Mouse (Mus musculus) embryonic facial prominence, embryonic 14.5 days (tissue): ENCODE data around the gene Sh2b2. TPM values are rescaled to one million over a fixed set of nuclear protein-coding genes. Genes with fewer than 3 reads are reported as not detected.

Experiments
- ATAC-seq: fragments of 200-750 bp; cut with Nextera tagmentation; 2 replicates; pipeline ENCODE4 v1.8.0; 2017; ENCODE audit warnings: low read depth, moderate number of reproducible peaks, moderate TSS enrichment
- DNase-seq: peaks from one replicate; pipeline ENCODE4 v3.0.0-alpha.2; 2015; ENCODE audit warnings: low spot score
- H3K27ac ChIP-seq: fragments of 300-500 bp; sonication (generic); replicated peaks from 2 replicates; pipeline ENCODE4 v1.5.1; 2014; ENCODE audit warnings: low read depth, mild to moderate bottlenecking, low read length, moderate library complexity
- H3K27me3 ChIP-seq: fragments of 300-500 bp; sonication (generic); replicated peaks from 2 replicates; pipeline ENCODE4 v1.6.1; 2014; ENCODE audit warnings: low read length; ENCODE audit not compliant: control insufficient read depth, insufficient read depth
- H3K36me3 ChIP-seq: fragments of 300-500 bp; sonication (generic); 2 replicates; pipeline ENCODE4 v1.6.1; 2014; ENCODE audit warnings: low read length, mixed read lengths; ENCODE audit not compliant: control insufficient read depth, insufficient read depth
- H3K4me1 ChIP-seq: fragments of 300-500 bp; sonication (generic); 2 replicates; pipeline ENCODE4 v1.6.1; 2014; ENCODE audit warnings: antibody characterized with exemption, low read length; ENCODE audit not compliant: control insufficient read depth, insufficient read depth
- H3K4me2 ChIP-seq: fragments of 300-500 bp; sonication (generic); 2 replicates; pipeline ENCODE4 v1.6.1; 2014; ENCODE audit warnings: low read depth, mild to moderate bottlenecking, low read length, moderate library complexity, mixed read lengths
- H3K4me3 ChIP-seq: fragments of 300-500 bp; sonication (generic); 2 replicates; pipeline ENCODE4 v1.5.1; 2014; ENCODE audit warnings: low read depth, mild to moderate bottlenecking, low read length
- H3K9ac ChIP-seq: fragments of 300-500 bp; sonication (generic); 2 replicates; pipeline ENCODE4 v1.6.1; 2014; ENCODE audit warnings: low read depth, mild to moderate bottlenecking, low read length, moderate library complexity, mixed read lengths
- H3K9me3 ChIP-seq: fragments of 300-500 bp; sonication (generic); 2 replicates; pipeline ENCODE4 v1.6.1; 2016; ENCODE audit warnings: low read length; ENCODE audit not compliant: control insufficient read depth
- WGBS: fragments of 180-500 bp; shearing (Covaris S2); extraction: QIAGEN DNeasy Blood & Tissue Kit; methylation state at CpG from one replicate; pipeline ENCODE4 v1.1.7; 2014; 5-methylcytosine and 5-hydroxymethylcytosine counted together
- polyA plus RNA-seq: library from polyadenylated mRNA; unstranded; fragments of >200 nt; fragmentation: Nextera tagmentation; extraction: Ambion mirVana; gene quantifications from 2 replicates; pipeline ENCODE4 v1.2.1, GENCODE M21; 2014

The Sh2b2 gene
- polyA plus RNA-seq: 10.2 and 10.3 TPM in 2 replicates

- Histone ChIP-seq H3K9ac (peak within 1 kb of the TSS; percentile 76; the same call in 1 of the 2 replicates), H3K9me3 (no peaks in the 10 kb centered on the region), H3K4me3 (peak within 1 kb of the TSS; percentile 78), H3K36me3 (no peaks in the 10 kb centered on the region), H3K4me2 (peak within 1 kb of the TSS; percentile 81), H3K27ac (peak within 1 kb of the TSS; percentile 78), H3K4me1 (0 out of 2 replicates have a peak, but pooled peaks cover 6% of the 10 kb centered on the region), H3K27me3 (no peaks in the 10 kb centered on the region)
- DNase-seq: no peak
- ATAC-seq: no peak
- WGBS: 81% methylated on average over 2 of the region's 2 CpGs
These were observed at the start of gene Sh2b2 for GRCm38 (mm10) chr5:136246452-136246838. Sh2b2 (minus strand) TSS chr5:136246556.

- Histone ChIP-seq H3K9ac (no peak overlapping the region), H3K4me2 (no peak overlapping the region), H3K4me3 (no peak overlapping the region), H3K9me3 (no peaks in the 10 kb centered on the region), H3K27ac (no peak overlapping the region), H3K4me1 (no peaks in the 10 kb centered on the region), H3K27me3 (no peaks in the 10 kb centered on the region), H3K36me3 (peaks cover 12% of the 10 kb centered on the region; the same call in 1 of the 2 replicates)
- 73% methylated on average over 4 of the region's 4 CpGs for WGBS
- DNase-seq (no peak), ATAC-seq (no peak)
These were observed 46.6 kb upstream of the Sh2b2 start for GRCm38 (mm10) chr5:136292971-136293418.

- Histone ChIP-seq H3K9ac (no peak overlapping the region), H3K9me3 (no peaks in the 10 kb centered on the region), H3K27me3 (no peaks in the 10 kb centered on the region), H3K4me2 (no peak overlapping the region), H3K4me1 (no peaks in the 10 kb centered on the region), H3K27ac (no peak overlapping the region), H3K4me3 (no peak overlapping the region), H3K36me3 (peaks cover 17% of the 10 kb centered on the region; the same call in 1 of the 2 replicates)
- ATAC-seq (no peak), DNase-seq (no peak)
- WGBS: 70% methylated on average over 2 of the region's 2 CpGs
These were observed 46.0 kb upstream of the Sh2b2 start for GRCm38 (mm10) chr5:136292361-136292760.

- H3K27me3 ChIP-seq: no peaks in the 10 kb centered on the region
- ATAC-seq (no peak), DNase-seq (no peak)
- no peaks in the 10 kb centered on the region for H3K4me1 ChIP-seq
- no peak overlapping the region for H3K27ac ChIP-seq
- WGBS: 98% methylated on average over 2 of the region's 2 CpGs
- H3K9me3 ChIP-seq: no peaks in the 10 kb centered on the region
- no peak overlapping the region for H3K9ac ChIP-seq
- H3K36me3 ChIP-seq: peaks cover 20% of the 10 kb centered on the region; the same call in 1 of the 2 replicates
- H3K4me3 ChIP-seq: no peak overlapping the region
- H3K4me2 ChIP-seq: no peak overlapping the region
These were observed 45.2 kb upstream of the Sh2b2 start for GRCm38 (mm10) chr5:136291562-136291961.

GRCm38 (mm10) chr5:136289776-136290175 is 43.4 kb upstream of the Sh2b2 start:
- WGBS: 87% methylated on average over 3 of the region's 3 CpGs
- DNase-seq (no peak), ATAC-seq (no peak)
- Histone ChIP-seq H3K4me2 (no peak overlapping the region), H3K4me1 (no peaks in the 10 kb centered on the region), H3K27ac (no peak overlapping the region), H3K36me3 (peaks cover 29% of the 10 kb centered on the region; the same call in 1 of the 2 replicates), H3K27me3 (no peaks in the 10 kb centered on the region), H3K4me3 (no peak overlapping the region), H3K9ac (no peak overlapping the region), H3K9me3 (no peaks in the 10 kb centered on the region)

- 70% methylated on average over 6 of the region's 6 CpGs for WGBS
- no peaks in the 10 kb centered on the region for H3K4me1 ChIP-seq
- DNase-seq: no peak
- no peak overlapping the region for H3K9ac ChIP-seq
- H3K27ac ChIP-seq: no peak overlapping the region
- no peaks in the 10 kb centered on the region for H3K27me3 ChIP-seq
- ATAC-seq: 0 out of 2 replicates have a peak, but pooled peaks have one; percentile 15
- H3K4me2 ChIP-seq: no peak overlapping the region
- H3K36me3 ChIP-seq: peaks cover 32% of the 10 kb centered on the region; the same call in 1 of the 2 replicates
- H3K4me3 ChIP-seq: no peak overlapping the region
- no peaks in the 10 kb centered on the region for H3K9me3 ChIP-seq
These were observed 42.2 kb upstream of the Sh2b2 start for GRCm38 (mm10) chr5:136288351-136289081.

GRCm38 (mm10) chr5:136286566-136286965 is 40.2 kb upstream of the Sh2b2 start:
- H3K4me1 ChIP-seq: no peaks in the 10 kb centered on the region
- no peaks in the 10 kb centered on the region for H3K27me3 ChIP-seq
- no peak overlapping the region for H3K4me3 ChIP-seq
- H3K9me3 ChIP-seq: no peaks in the 10 kb centered on the region
- WGBS: 77% methylated on average over 6 of the region's 6 CpGs
- H3K9ac ChIP-seq: no peak overlapping the region
- H3K27ac ChIP-seq: no peak overlapping the region
- ATAC-seq (no peak), DNase-seq (no peak)
- no peak overlapping the region for H3K4me2 ChIP-seq
- H3K36me3 ChIP-seq: peaks cover 45% of the 10 kb centered on the region; the same call in 1 of the 2 replicates

GRCm38 (mm10) chr5:136285106-136285505 is 38.8 kb upstream of the Sh2b2 start:
- H3K27me3 ChIP-seq: no peaks in the 10 kb centered on the region
- peaks cover 51% of the 10 kb centered on the region; the same call in 1 of the 2 replicates for H3K36me3 ChIP-seq
- no peaks in the 10 kb centered on the region for H3K9me3 ChIP-seq
- H3K4me2 ChIP-seq: no peak overlapping the region
- no peaks in the 10 kb centered on the region for H3K4me1 ChIP-seq
- H3K27ac ChIP-seq: no peak overlapping the region
- 80% methylated on average over 7 of the region's 7 CpGs for WGBS
- DNase-seq: no peak
- H3K9ac ChIP-seq: no peak overlapping the region
- no peak overlapping the region for H3K4me3 ChIP-seq
- ATAC-seq: no peak
